Mouse (Mus musculus) cortical plate, adult 2 months (tissue): Measurements from ENCODE around the gene Adk.

Experiments
- CTCF ChIP-seq: fragments of 200-500 bp; IDR thresholded peaks from 2 replicates; pipeline ENCODE4 v1.5.1; 2011; ENCODE audit warnings: mild to moderate bottlenecking, control low read depth, low read length; ENCODE audit not compliant: insufficient read depth; ENCODE audit errors: extremely low read depth
- POLR2A ChIP-seq: fragments of 200-500 bp; IDR thresholded peaks from 2 replicates; pipeline ENCODE4 v1.6.1; 2011; ENCODE audit warnings: mild to moderate bottlenecking, low read length, control low read depth; ENCODE audit not compliant: insufficient read depth; ENCODE audit errors: extremely low read depth

DNA sequence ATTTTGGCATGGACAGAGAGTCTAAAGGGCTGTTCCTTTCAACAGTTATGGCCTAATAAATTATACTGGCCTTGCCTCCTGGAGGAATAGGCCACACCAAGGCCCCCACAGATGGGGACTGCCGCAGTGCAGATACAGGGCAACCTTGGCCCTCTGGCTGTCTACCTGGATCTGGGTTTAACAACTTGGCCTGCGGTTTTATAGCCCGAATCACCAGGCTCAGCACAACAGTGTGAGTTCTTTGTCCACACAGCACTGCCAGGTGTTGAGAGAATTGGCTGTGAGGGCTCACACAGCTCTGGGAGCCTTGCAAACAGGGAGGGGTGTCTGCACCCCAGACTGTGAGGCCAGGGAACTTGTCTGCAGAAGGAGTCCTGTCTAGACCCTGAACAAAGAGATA lies 410.0 kb downstream of the Adk start:
- no peak for TF ChIP-seq CTCF
- TF ChIP-seq POLR2A = no peak
